Mouse (Mus musculus) brain, embryonic 14.5 days (tissue): ENCODE data around the gene Net1.

ENCODE experiments used
- CTCF ChIP-seq: fragments of 200-500 bp; IDR thresholded peaks from 2 replicates; pipeline ENCODE4 v1.5.1; 2012; ENCODE audit warnings: inconsistent platforms, mild to moderate bottlenecking, moderate library complexity, borderline replicate concordance; ENCODE audit not compliant: insufficient read depth, insufficient read length; ENCODE audit errors: extremely low read depth
- POLR2A ChIP-seq: fragments of 200-500 bp; IDR thresholded peaks from 2 replicates; pipeline ENCODE4 v1.6.1; 2012; ENCODE audit warnings: mild to moderate bottlenecking, inconsistent platforms, borderline replicate concordance; ENCODE audit not compliant: poor library complexity, insufficient read depth, insufficient read length, severe bottlenecking; ENCODE audit errors: extremely low read depth

GRCm38 (mm10) chr13:3862922-3863580 lies 55.0 kb downstream of the Net1 start:
- TF ChIP-seq CTCF (no peak), POLR2A (no peak)
